Mouse (Mus musculus) liver, postnatal 0 days (tissue): ENCODE measurements around the gene Nrip1.

Source experiments
- CTCF ChIP-seq: sonication (generic); IDR thresholded peaks from 2 replicates; pipeline ENCODE4 v1.5.1; 2016; ENCODE audit warnings: antibody characterized with exemption, low read depth
- EP300 ChIP-seq: IDR thresholded peaks from 2 replicates; pipeline ENCODE4 v1.6.1; 2016; ENCODE audit warnings: antibody characterized with exemption, low read depth, mild to moderate bottlenecking

GRCm38 (mm10) chr16:76396512-76396911 is 22.9 kb upstream of the Nrip1 start:
- TF ChIP-seq CTCF (no peak), EP300 (no peak)
